Mouse (Mus musculus): ENCODE results near the gene Ap2a1. TPM values are rescaled to one million over a fixed set of nuclear protein-coding genes. Genes with fewer than 3 reads are reported as not detected.

The Ap2a1 gene
- total RNA-seq, 4 experiments from 2014 or later: 99.8 to 139 (median 118) TPM

Other genes starting within 250 kb of the Ap2a1 start
- not detected for gene Izumo2, start 220.8 kb downstream of the Ap2a1 start, total RNA-seq (2022)
- gene Vrk3, start 181.1 kb downstream of the Ap2a1 start, total RNA-seq (2022): 10 to 100 TPM; 46.5 to 73.4 (median 54.8) TPM
- gene Zfp473, start 178.4 kb downstream of the Ap2a1 start, total RNA-seq (2022): 1 to 10 TPM in 1 of 4 experiments, under 1 TPM in 3; 0.35 to 1.1 (median 0.41) TPM
- 10 to 100 TPM; 33.8 to 42.8 (median 37.8) TPM for gene Nup62, start 113.4 kb downstream of the Ap2a1 start, total RNA-seq (2022)
- gene Il4i1, start 113.1 kb downstream of the Ap2a1 start, total RNA-seq (2022): 1 to 10 TPM; 1.7 to 3.7 (median 2.5) TPM
- 100 to 1,000 TPM in 1 of 4 experiments, 10 to 100 TPM in 3; 76.2 to 108 (median 82.7) TPM for gene Atf5, start 112.8 kb downstream of the Ap2a1 start, total RNA-seq (2022)
- 100 to 1,000 TPM; 106 to 137 (median 120) TPM for gene Akt1s1, start 80.5 kb downstream of the Ap2a1 start, total RNA-seq (2022)
- 10 to 100 TPM; 69.4 to 94.9 (median 86.1) TPM for gene Tbc1d17, start 80.4 kb downstream of the Ap2a1 start, total RNA-seq (2022)
- gene Pnkp, start 72.4 kb downstream of the Ap2a1 start, total RNA-seq (2022): 10 to 100 TPM; 46.6 to 56.6 (median 53.6) TPM
- 100 to 1,000 TPM; 273 to 304 (median 292) TPM for gene Ptov1, start 59.7 kb downstream of the Ap2a1 start, total RNA-seq (2022)
- gene Med25, start 36.8 kb downstream of the Ap2a1 start, total RNA-seq (2022): 100 to 1,000 TPM in 2 of 4 experiments, 10 to 100 TPM in 2; 85.0 to 118 (median 96.5) TPM
- gene Fuz, start 33.4 kb downstream of the Ap2a1 start, total RNA-seq (2022): 10 to 100 TPM; 27.2 to 46.8 (median 38.4) TPM
- gene Tsks, start 13.7 kb upstream of the Ap2a1 start, total RNA-seq (2022): not detected
- 10 to 100 TPM; 13.7 to 28.4 (median 20.4) TPM for gene Cpt1c, start 45.4 kb upstream of the Ap2a1 start, total RNA-seq (2022)
- 100 to 1,000 TPM; 221 to 296 (median 243) TPM for gene Prmt1, start 57.1 kb upstream of the Ap2a1 start, total RNA-seq (2022)
- gene Irf3, start 68.2 kb upstream of the Ap2a1 start, total RNA-seq (2022): 100 to 1,000 TPM; 118 to 180 (median 144) TPM
- gene Bcl2l12, start 69.2 kb upstream of the Ap2a1 start, total RNA-seq (2022): 10 to 100 TPM; 15.9 to 34.1 (median 22.1) TPM
- gene Scaf1, start 86.9 kb upstream of the Ap2a1 start, total RNA-seq (2022): 100 to 1,000 TPM in 2 of 4 experiments, 10 to 100 TPM in 2; 88.5 to 120 (median 101) TPM
- gene Rras, start 88.5 kb upstream of the Ap2a1 start, total RNA-seq (2022): 100 to 1,000 TPM in 3 of 4 experiments, 10 to 100 TPM in 1; 89.6 to 138 (median 129) TPM
- gene Prr12, start 123.4 kb upstream of the Ap2a1 start, total RNA-seq (2022): 10 to 100 TPM; 64.6 to 86.8 (median 70.0) TPM
- gene Nosip, start 132.9 kb upstream of the Ap2a1 start, total RNA-seq (2022): 10 to 100 TPM; 57.5 to 81.7 (median 66.6) TPM
- gene Prrg2, start 133.2 kb upstream of the Ap2a1 start, total RNA-seq (2022): 10 to 100 TPM; 16.4 to 20.5 (median 17.1) TPM
- 10 to 100 TPM; 33.1 to 51.0 (median 37.1) TPM for gene Rcn3, start 162.7 kb upstream of the Ap2a1 start, total RNA-seq (2022)
- gene Fcgrt, start 174.4 kb upstream of the Ap2a1 start, total RNA-seq (2022): 100 to 1,000 TPM; 105 to 151 (median 125) TPM
- gene Rps11, start 194.9 kb upstream of the Ap2a1 start, total RNA-seq (2022): 1,000 to 10,000 TPM; 1,085 to 1,250 (median 1,138) TPM
- 1,000 to 10,000 TPM; 1,558 to 1,710 (median 1,647) TPM for gene Rpl13a, start 199.3 kb upstream of the Ap2a1 start, total RNA-seq (2022)
- gene Gm45713, start 206.7 kb upstream of the Ap2a1 start, total RNA-seq (2022): not detected
- 10 to 100 TPM; 20.4 to 56.7 (median 39.5) TPM for gene Flt3l, start 206.9 kb upstream of the Ap2a1 start, total RNA-seq (2022)
- gene Pih1d1, start 224.8 kb upstream of the Ap2a1 start, total RNA-seq (2022): 10 to 100 TPM; 58.4 to 73.0 (median 68.9) TPM
- 10 to 100 TPM; 76.3 to 79.7 (median 77.2) TPM for gene Aldh16a1, start 225.1 kb upstream of the Ap2a1 start, total RNA-seq (2022)
- 1 to 10 TPM in 1 of 4 experiments, under 1 TPM in 3; 0.46 to 1.1 (median 0.65) TPM for gene Slc17a7, start 234.5 kb upstream of the Ap2a1 start, total RNA-seq (2022)

Measured in adrenal gland, adult 8-10 months (tissue).